Mouse (Mus musculus): Measurements from ENCODE around the gene Ddc. TPM values are rescaled to one million over a fixed set of nuclear protein-coding genes. Genes with fewer than 3 reads are reported as not detected.

The Ddc gene
- total and polyA plus RNA-seq, 3 experiments = 0.91 to 2.3 (median 1.3) TPM

GRCm38 (mm10) chr11:11822181-11823095, 75.5 kb downstream of the Ddc start:
- WGBS = 51% methylated on average over 20 of the region's 20 CpGs
- Histone ChIP-seq H3K4me1 (ENCODE audit: control insufficient read depth, insufficient read depth, low read length) (peaks cover 8% of the 10 kb centered on the region), H3K9ac (ENCODE audit: low read depth, low read length) (no peak overlapping the region), H3K79me2 (replicated peaks; ENCODE audit: control insufficient read depth, insufficient read depth, low read length) (no peaks in the 10 kb centered on the region), H3K27ac (peak overlapping the region; percentile 17), H3K4me3 (no peak overlapping the region), H3K36me3 (ENCODE audit: control insufficient read depth, insufficient read depth, low read length) (no peaks in the 10 kb centered on the region), H3K27me3 (ENCODE audit: control insufficient read depth, insufficient read depth, low read length) (no peaks in the 10 kb centered on the region)
- TF ChIP-seq POLR2A (IDR thresholded peaks at IDR 0.05; ENCODE audit: insufficient read depth, low read depth, low read length) (no peak), CTCF (IDR thresholded peaks at IDR 0.05) (no peak), EP300 (IDR thresholded peaks at IDR 0.05; ENCODE audit: insufficient read depth, low read depth, low read length) (no peak)
- no peak for DNase-seq
- intact Hi-C loops (cut with DNase I) = loop anchor here (5.0 to 10.0 kb wide), 3 partner anchors 215 to 735 kb away; partner anchors contain the start of gene Grb10

- Histone ChIP-seq H3K36me3 (ENCODE audit: control insufficient read depth, insufficient read depth, low read length) (no peaks in the 10 kb centered on the region), H3K27ac (peak overlapping the region; percentile 28; the same call in 1 of the 2 replicates), H3K27me3 (ENCODE audit: control insufficient read depth, insufficient read depth, low read length) (no peaks in the 10 kb centered on the region), H3K9ac (ENCODE audit: low read depth, low read length) (no peak overlapping the region), H3K79me2 (replicated peaks; ENCODE audit: control insufficient read depth, insufficient read depth, low read length) (no peaks in the 10 kb centered on the region), H3K4me3 (no peak overlapping the region), H3K4me1 (ENCODE audit: control insufficient read depth, insufficient read depth, low read length) (peaks cover 8% of the 10 kb centered on the region)
- intact Hi-C loops (cut with DNase I) = loop anchor here (2.0 to 10.0 kb wide), 7 partner anchors 23 to 736 kb away; partner anchors contain the start of gene Grb10
- no peak for DNase-seq
- WGBS = 34% methylated on average over 16 of the region's 16 CpGs
- TF ChIP-seq CTCF (IDR thresholded peaks at IDR 0.05) = no peak
- no peak for TF ChIP-seq POLR2A (IDR thresholded peaks at IDR 0.05; ENCODE audit: insufficient read depth, low read depth, low read length)
- TF ChIP-seq EP300 (IDR thresholded peaks at IDR 0.05; ENCODE audit: insufficient read depth, low read depth, low read length) = no peak
Observed at GRCm38 (mm10) chr11:11821387-11821975, 76.5 kb downstream of the Ddc start.

GRCm38 (mm10) chr11:11820737-11821136, 77.2 kb downstream of the Ddc start:
- intact Hi-C loops (cut with DNase I) = loop anchor here (1.0 to 10.0 kb wide), 8 partner anchors 24 to 737 kb away; partner anchors contain the start of gene Grb10
- no peak overlapping the region; the same call in none of the 2 replicates for H3K27ac ChIP-seq
- H3K79me2 ChIP-seq (replicated peaks; ENCODE audit: control insufficient read depth, insufficient read depth, low read length) = no peaks in the 10 kb centered on the region
- no peaks in the 10 kb centered on the region for H3K36me3 ChIP-seq (ENCODE audit: control insufficient read depth, insufficient read depth, low read length)
- H3K4me3 ChIP-seq = no peak overlapping the region
- DNase-seq = no peak
- WGBS = 54% methylated on average over 3 of the region's 3 CpGs
- H3K9ac ChIP-seq (ENCODE audit: low read depth, low read length) = no peak overlapping the region
- no peak for TF ChIP-seq CTCF (IDR thresholded peaks at IDR 0.05)
- no peak for TF ChIP-seq EP300 (IDR thresholded peaks at IDR 0.05; ENCODE audit: insufficient read depth, low read depth, low read length)
- TF ChIP-seq POLR2A (IDR thresholded peaks at IDR 0.05; ENCODE audit: insufficient read depth, low read depth, low read length) = no peak
- H3K4me1 ChIP-seq (ENCODE audit: control insufficient read depth, insufficient read depth, low read length) = peaks cover 8% of the 10 kb centered on the region
- no peaks in the 10 kb centered on the region for H3K27me3 ChIP-seq (ENCODE audit: control insufficient read depth, insufficient read depth, low read length)

GRCm38 (mm10) chr11:11820251-11820650, 77.7 kb downstream of the Ddc start:
- H3K27me3 ChIP-seq (ENCODE audit: control insufficient read depth, insufficient read depth, low read length) = no peaks in the 10 kb centered on the region
- H3K4me3 ChIP-seq = no peak overlapping the region
- no peaks in the 10 kb centered on the region for H3K36me3 ChIP-seq (ENCODE audit: control insufficient read depth, insufficient read depth, low read length)
- H3K79me2 ChIP-seq (replicated peaks; ENCODE audit: control insufficient read depth, insufficient read depth, low read length) = no peaks in the 10 kb centered on the region
- H3K27ac ChIP-seq = no peak overlapping the region
- no peak overlapping the region for H3K9ac ChIP-seq (ENCODE audit: low read depth, low read length)
- WGBS = 5% methylated on average over 2 of the region's 2 CpGs
- DNase-seq = peak; percentile 69 to 75
- intact Hi-C loops (cut with DNase I) = loop anchor here (1.0 to 10.0 kb wide), 8 partner anchors 25 to 737 kb away; partner anchors contain the start of gene Grb10
- TF ChIP-seq POLR2A (IDR thresholded peaks at IDR 0.05; ENCODE audit: insufficient read depth, low read depth, low read length) = no peak
- 0 out of 2 replicates have a peak, but pooled peaks have one; percentile 61 for TF ChIP-seq EP300 (IDR thresholded peaks at IDR 0.05; ENCODE audit: insufficient read depth, low read depth, low read length)
- H3K4me1 ChIP-seq (ENCODE audit: control insufficient read depth, insufficient read depth, low read length) = peaks cover 8% of the 10 kb centered on the region

- Histone ChIP-seq H3K27me3 (ENCODE audit: control insufficient read depth, insufficient read depth, low read length) (no peaks in the 10 kb centered on the region), H3K4me3 (no peak overlapping the region), H3K4me1 (ENCODE audit: control insufficient read depth, insufficient read depth, low read length) (peaks cover 5% of the 10 kb centered on the region), H3K27ac (no peak overlapping the region), H3K79me2 (replicated peaks; ENCODE audit: control insufficient read depth, insufficient read depth, low read length) (no peaks in the 10 kb centered on the region), H3K36me3 (ENCODE audit: control insufficient read depth, insufficient read depth, low read length) (no peaks in the 10 kb centered on the region), H3K9ac (ENCODE audit: low read depth, low read length) (no peak overlapping the region)
- WGBS = 90% methylated on average over 5 of the region's 5 CpGs
- intact Hi-C loops (cut with DNase I) = no loop called here
- no peak for DNase-seq
- TF ChIP-seq CTCF (IDR thresholded peaks at IDR 0.05) (no peak), EP300 (IDR thresholded peaks at IDR 0.05; ENCODE audit: insufficient read depth, low read depth, low read length) (no peak), POLR2A (IDR thresholded peaks at IDR 0.05; ENCODE audit: insufficient read depth, low read depth, low read length) (no peak)
Observed at GRCm38 (mm10) chr11:11819206-11819605, 78.7 kb downstream of the Ddc start.
